Mouse (Mus musculus) heart, embryonic 14.5 days (tissue): ENCODE results near the gene Spem2. TPM values are rescaled to one million over a fixed set of nuclear protein-coding genes. Genes with fewer than 3 reads are reported as not detected.

ENCODE experiments used
- ATAC-seq: fragments of 200-750 bp; cut with Nextera tagmentation; 2 replicates; pipeline ENCODE4 v1.8.0; 2017; ENCODE audit warnings: low read depth, moderate TSS enrichment; ENCODE audit not compliant: insufficient number of reproducible peaks, insufficient read depth, low FRiP score
- H3K27ac ChIP-seq, 2 experiments: fragments of 200-500 bp in 1 of 2; fragments of 300-500 bp in 1 of 2; sonication (generic) in 1 of 2; replicated peaks in 1 of 2; 2 replicates each; pipeline ENCODE4 v1.5.1; 2012 to 2014; ENCODE audit warnings: low read depth in 2 of 2, low read length in 2 of 2, control low read depth in 1 of 2, mild to moderate bottlenecking in 1 of 2, mixed read lengths in 1 of 2; ENCODE audit not compliant: control insufficient read depth in 1 of 2, insufficient read depth in 1 of 2
- H3K27me3 ChIP-seq: fragments of 300-500 bp; sonication (generic); 2 replicates; pipeline ENCODE4 v1.6.1; 2014; ENCODE audit warnings: mild to moderate bottlenecking, low read length, control low read depth; ENCODE audit not compliant: control insufficient read depth, insufficient read depth
- H3K36me3 ChIP-seq: fragments of 300-500 bp; sonication (generic); 2 replicates; pipeline ENCODE4 v1.6.1; 2014; ENCODE audit warnings: mild to moderate bottlenecking, control low read depth, low read length, mixed read lengths; ENCODE audit not compliant: control insufficient read depth, insufficient read depth
- H3K4me1 ChIP-seq, 2 experiments: fragments of 200-500 bp in 1 of 2; fragments of 300-500 bp in 1 of 2; sonication (generic) in 1 of 2; 2 replicates each; pipeline ENCODE4 v1.6.1; 2012 to 2014; ENCODE audit warnings: low read length in 2 of 2, control low read depth in 1 of 2, mixed read lengths in 1 of 2; ENCODE audit not compliant: control insufficient read depth in 2 of 2, insufficient read depth in 2 of 2
- H3K4me2 ChIP-seq: fragments of 300-500 bp; sonication (generic); 2 replicates; pipeline ENCODE4 v1.6.1; 2014; ENCODE audit warnings: mild to moderate bottlenecking, low read length
- H3K4me3 ChIP-seq, 2 experiments: fragments of 200-500 bp in 1 of 2; fragments of 300-500 bp in 1 of 2; sonication (generic) in 1 of 2; 2 replicates each; pipeline ENCODE4 v1.5.1; 2012 to 2014; ENCODE audit warnings: low read length in 2 of 2, mild to moderate bottlenecking in 2 of 2, control low read depth in 1 of 2, low read depth in 1 of 2, moderate library complexity in 1 of 2; ENCODE audit not compliant: control insufficient read depth in 1 of 2, insufficient read depth in 1 of 2
- H3K9ac ChIP-seq: fragments of 300-500 bp; sonication (generic); 2 replicates; pipeline ENCODE4 v1.6.1; 2014; ENCODE audit warnings: mild to moderate bottlenecking, low read length
- H3K9me3 ChIP-seq: fragments of 300-500 bp; sonication (generic); 2 replicates; pipeline ENCODE4 v1.6.1; 2016; ENCODE audit warnings: low read length, control low read depth; ENCODE audit not compliant: control insufficient read depth
- WGBS: fragments of 180-500 bp; shearing (Covaris S2); extraction: QIAGEN DNeasy Blood & Tissue Kit; methylation state at CpG from one replicate; pipeline ENCODE4 v1.1.7; 2014; 5-methylcytosine and 5-hydroxymethylcytosine counted together
- polyA plus RNA-seq: library from polyadenylated mRNA; unstranded; fragments of >200 nt; fragmentation: Nextera tagmentation; extraction: Ambion mirVana; gene quantifications from 2 replicates; pipeline ENCODE4 v1.2.1, GENCODE M21; 2014

Spem2 gene
- polyA plus RNA-seq, 1 experiment from 2014 or later = not detected

DNA sequence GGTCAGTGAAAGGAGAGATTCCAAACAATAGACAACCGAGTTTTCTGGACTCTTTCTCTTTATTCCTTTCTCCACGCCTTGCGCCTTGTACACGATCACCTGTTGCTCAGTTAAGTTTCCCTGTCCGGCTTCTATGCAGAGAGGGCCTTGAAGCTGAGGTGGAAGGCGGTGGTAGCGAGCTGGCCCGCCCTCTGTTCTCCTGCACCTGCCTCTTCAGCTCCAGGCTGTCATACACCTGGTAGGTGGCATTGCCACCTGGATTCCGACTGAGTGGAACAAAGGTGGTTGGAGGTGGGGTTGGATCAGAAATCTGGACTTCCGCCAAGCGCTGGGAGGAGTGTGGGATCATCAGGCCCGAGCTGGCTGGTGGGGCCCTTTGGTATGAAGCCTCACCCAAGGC is 1.7 kb downstream of the Spem2 start:
- no peak overlapping the region for H3K4me3 ChIP-seq
- H3K27me3 ChIP-seq = no peaks in the 10 kb centered on the region
- WGBS = 86% methylated on average over 12 of the region's 12 CpGs
- H3K9me3 ChIP-seq = 0 out of 2 replicates have a peak, but pooled peaks cover 4% of the 10 kb centered on the region
- H3K4me2 ChIP-seq = no peak overlapping the region
- no peak for ATAC-seq
- H3K4me1 ChIP-seq = no peaks in the 10 kb centered on the region
- no peaks in the 10 kb centered on the region for H3K36me3 ChIP-seq
- no peak overlapping the region for H3K9ac ChIP-seq
- no peak overlapping the region for H3K27ac ChIP-seq

DNA sequence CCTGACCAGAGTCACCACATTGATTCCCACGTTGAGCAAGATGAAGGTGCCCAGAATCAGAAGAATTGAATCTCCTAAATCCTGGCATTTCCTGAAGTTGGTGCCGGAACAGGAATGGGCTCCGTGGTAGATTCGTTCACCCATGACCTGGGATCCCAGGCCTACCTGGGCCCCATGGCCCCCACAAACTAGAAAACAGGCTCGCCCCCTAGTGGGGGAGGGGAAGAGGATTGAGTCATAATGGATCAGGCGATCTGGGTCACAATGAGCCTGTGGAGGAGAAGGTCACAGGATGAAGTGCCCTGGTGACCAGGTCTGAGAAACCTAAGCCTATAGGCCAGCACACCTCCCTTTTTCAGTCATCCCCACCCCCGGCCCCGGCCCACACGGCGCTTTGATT is 3.1 kb downstream of the Spem2 start, which contains the start of gene Gm39566:
Gene Gm39566 (minus strand): TSS at position 144 of the 400 bp plus-strand sequence.
- no peak within 1 kb of the TSS for H3K4me3 ChIP-seq
- H3K4me1 ChIP-seq = no peaks in the 10 kb centered on the region
- 58% methylated on average over 10 of the region's 10 CpGs for WGBS

DNA sequence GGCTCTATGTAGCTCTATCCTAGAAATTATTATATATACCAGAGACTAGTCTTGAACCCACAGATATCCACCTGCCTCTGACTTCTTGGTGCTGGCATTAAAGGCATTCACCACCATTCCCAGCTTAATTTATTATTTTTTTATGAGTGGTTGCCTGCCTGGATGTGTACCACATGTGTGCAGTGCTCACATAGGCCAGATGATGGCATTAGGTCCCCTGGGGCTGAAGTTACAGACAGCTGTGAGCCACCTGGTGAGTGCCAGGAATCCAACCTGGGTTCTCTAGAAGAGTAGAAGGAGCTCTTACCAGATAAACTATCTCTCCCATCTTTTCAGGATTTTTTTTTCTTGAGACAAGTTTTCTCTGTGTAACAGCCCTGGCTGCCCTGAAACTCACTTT is 8.0 kb downstream of the Spem2 start:
- no peak overlapping the region for H3K4me3 ChIP-seq
- no peaks in the 10 kb centered on the region for H3K4me1 ChIP-seq
- H3K9ac ChIP-seq = no peak overlapping the region
- ATAC-seq = no peak
- H3K4me2 ChIP-seq = no peak overlapping the region
- H3K36me3 ChIP-seq = no peaks in the 10 kb centered on the region
- H3K27ac ChIP-seq = no peak overlapping the region
- peaks cover 8% of the 10 kb centered on the region; the same call in 1 of the 2 replicates for H3K27me3 ChIP-seq
- H3K9me3 ChIP-seq = peaks cover 5% of the 10 kb centered on the region; the same call in 1 of the 2 replicates

More for the DNA sequence above, 3.1 kb downstream of the Spem2 start, which contains the start of gene Gm39566:
- no peak within 1 kb of the TSS for H3K27ac ChIP-seq
- no peaks in the 10 kb centered on the region for H3K27me3 ChIP-seq
- H3K9me3 ChIP-seq = 0 out of 2 replicates have a peak, but pooled peaks cover 4% of the 10 kb centered on the region
- ATAC-seq = no peak
- H3K4me2 ChIP-seq = no peak within 1 kb of the TSS
- H3K36me3 ChIP-seq = no peaks in the 10 kb centered on the region
- no peak within 1 kb of the TSS for H3K9ac ChIP-seq

DNA sequence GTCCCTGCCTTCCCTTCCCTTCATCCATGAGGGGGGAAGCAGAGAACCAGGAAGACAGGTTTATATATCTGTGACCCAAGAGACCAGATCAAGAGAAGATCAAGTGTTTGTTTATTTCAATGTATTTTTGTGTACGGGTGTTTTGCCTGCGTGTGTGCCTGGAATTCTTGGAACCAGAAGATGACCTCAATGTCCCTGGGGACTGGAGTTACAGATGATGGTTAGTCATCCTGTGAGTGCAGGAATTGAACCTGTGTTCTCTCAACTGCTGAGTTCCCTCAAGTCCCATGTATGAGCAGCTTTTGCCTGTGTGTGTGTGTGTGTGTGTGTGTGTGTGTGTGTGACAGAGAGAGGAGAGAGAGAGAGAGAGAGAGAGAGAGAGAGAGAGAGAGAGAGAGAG is 10.6 kb downstream of the Spem2 start:
- Histone ChIP-seq H3K4me3 (no peak overlapping the region), H3K27ac (no peak overlapping the region), H3K9ac (no peak overlapping the region), H3K27me3 (peaks cover 12% of the 10 kb centered on the region; the same call in 1 of the 2 replicates), H3K4me2 (no peak overlapping the region), H3K4me1 (peaks cover 15 to 16% of the 10 kb centered on the region in 2 experiments; a peak in 3 of 4 replicates), H3K36me3 (no peaks in the 10 kb centered on the region), H3K9me3 (peaks cover 5% of the 10 kb centered on the region; the same call in 1 of the 2 replicates)
- ATAC-seq = no peak
- 77% methylated on average over 2 of the region's 2 CpGs for WGBS

DNA sequence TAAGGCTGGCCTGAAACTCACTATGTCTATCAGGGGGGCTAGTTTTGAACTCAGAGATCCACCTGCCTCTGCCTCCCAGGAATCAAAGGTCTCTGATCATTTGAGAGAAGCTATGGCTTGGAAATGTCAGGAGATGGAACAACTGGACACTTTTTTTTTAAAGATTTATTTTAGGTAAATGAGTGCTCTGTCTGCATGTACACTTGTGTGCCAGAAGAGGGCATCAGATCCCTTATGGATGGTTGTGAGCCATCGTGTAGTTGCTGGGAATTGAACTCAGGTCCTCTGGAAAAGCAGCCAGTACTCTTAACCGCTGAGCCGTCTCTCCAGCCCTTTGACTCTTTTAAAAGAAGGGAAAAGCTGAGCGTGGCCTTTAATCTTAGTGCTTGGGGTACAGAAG is 11.9 kb downstream of the Spem2 start:
- H3K4me3 ChIP-seq = no peak overlapping the region
- no peak overlapping the region for H3K4me2 ChIP-seq
- H3K9me3 ChIP-seq = peaks cover 5% of the 10 kb centered on the region; the same call in 1 of the 2 replicates
- H3K27me3 ChIP-seq = peaks cover 18% of the 10 kb centered on the region; the same call in 1 of the 2 replicates
- H3K9ac ChIP-seq = no peak overlapping the region
- WGBS = 80% methylated on average over 4 of the region's 4 CpGs
- H3K36me3 ChIP-seq = no peaks in the 10 kb centered on the region
- H3K27ac ChIP-seq = no peak overlapping the region
- ATAC-seq = no peak
- H3K4me1 ChIP-seq = peaks cover 15 to 27% of the 10 kb centered on the region in 2 experiments

DNA sequence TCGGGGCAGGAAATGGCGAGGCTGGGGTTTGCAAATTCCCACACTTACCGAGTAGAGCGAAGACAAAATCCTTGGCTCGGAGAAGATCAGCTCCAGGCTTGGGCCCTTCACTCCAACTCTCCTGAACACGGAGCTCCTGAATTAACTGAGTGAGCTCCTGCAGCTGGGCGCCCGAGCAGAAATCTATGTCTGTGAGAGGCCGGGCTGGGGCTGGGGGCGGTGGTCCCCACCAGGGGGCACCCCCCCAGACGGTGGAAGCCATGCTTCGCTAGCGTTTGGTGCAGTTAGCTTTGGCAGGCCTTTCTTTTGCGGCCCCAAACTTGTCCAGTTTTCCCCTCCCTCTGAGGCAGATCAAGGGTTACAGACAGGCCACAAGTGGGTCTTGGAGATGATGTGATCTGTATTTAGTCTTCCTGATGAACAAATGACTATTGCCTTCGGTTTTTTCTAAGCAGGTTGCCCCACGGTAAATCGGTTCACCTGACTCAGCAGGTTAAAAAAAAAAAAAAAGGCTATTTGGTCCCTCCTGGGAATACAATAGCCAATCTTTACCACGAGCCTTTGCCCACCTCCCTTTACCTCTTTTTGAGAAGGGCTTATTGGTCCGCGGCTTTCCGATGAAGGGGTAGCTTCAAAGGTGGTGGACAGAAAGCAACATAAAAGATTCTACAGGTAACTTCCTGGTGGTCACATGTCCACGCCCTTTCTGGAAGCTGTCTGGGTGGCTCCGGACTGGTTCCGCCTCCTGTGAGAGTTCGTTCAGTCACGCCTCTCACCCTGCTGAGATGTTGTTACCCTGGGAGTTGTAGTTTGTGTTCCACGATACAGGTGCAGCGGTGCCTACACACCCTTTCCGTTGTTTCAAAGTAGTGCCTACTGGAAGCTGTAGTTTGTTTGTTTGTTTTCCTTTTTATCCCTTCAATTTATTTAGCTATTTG is 13.0 kb downstream of the Spem2 start, which contains the start of gene Tmem102:
Gene Tmem102 (minus strand): TSS at position 653 of the 938 bp plus-strand sequence.
- H3K4me1 ChIP-seq = peaks cover 17 to 38% of the 10 kb centered on the region in 2 experiments
- peaks cover 18% of the 10 kb centered on the region; the same call in 1 of the 2 replicates for H3K27me3 ChIP-seq
- 14% methylated on average over 29 of the region's 29 CpGs for WGBS
- no peak for ATAC-seq
- no peak within 1 kb of the TSS for H3K27ac ChIP-seq
- peak within 1 kb of the TSS; percentile 69 for H3K9ac ChIP-seq
- peaks cover 5% of the 10 kb centered on the region; the same call in 1 of the 2 replicates for H3K9me3 ChIP-seq
- no peaks in the 10 kb centered on the region for H3K36me3 ChIP-seq
- H3K4me3 ChIP-seq = peak within 1 kb of the TSS; percentile 9 to 46; a peak in 3 of 4 replicates
- H3K4me2 ChIP-seq = peak within 1 kb of the TSS; percentile 95

DNA sequence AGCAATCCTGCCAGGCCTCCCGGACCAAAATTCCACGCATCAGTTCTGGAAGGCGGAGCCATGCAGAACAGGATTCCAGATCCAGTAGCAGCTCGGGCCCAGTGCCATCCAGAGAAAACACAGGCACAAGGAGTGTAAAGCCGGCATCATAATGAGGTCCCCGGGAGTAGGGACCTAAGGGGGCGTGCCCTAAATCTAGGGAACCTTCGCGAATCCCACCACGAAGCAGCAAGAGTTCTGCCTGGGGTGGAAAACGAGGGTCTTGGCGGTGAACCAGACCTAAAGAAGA is 13.7 kb downstream of the Spem2 start:
- peaks cover 5% of the 10 kb centered on the region; the same call in 1 of the 2 replicates for H3K9me3 ChIP-seq
- no peak for ATAC-seq
- H3K9ac ChIP-seq = peak overlapping the region; percentile 69; the same call in 1 of the 2 replicates
- H3K4me1 ChIP-seq = peaks cover 20 to 45% of the 10 kb centered on the region in 2 experiments
- 10% methylated on average over 12 of the region's 12 CpGs for WGBS
- H3K4me3 ChIP-seq = peak overlapping the region in 1 of 2 experiments; percentile 46; a peak in 2 of 4 replicates
- H3K4me2 ChIP-seq = peak overlapping the region; percentile 95
- peaks cover 18% of the 10 kb centered on the region; the same call in 1 of the 2 replicates for H3K27me3 ChIP-seq
- no peaks in the 10 kb centered on the region for H3K36me3 ChIP-seq
- no peak overlapping the region for H3K27ac ChIP-seq
